Mouse (Mus musculus): ENCODE measurements around the gene Gm21985. TPM values are rescaled to one million over a fixed set of nuclear protein-coding genes. Genes with fewer than 3 reads are reported as not detected.
A peak's percentile ranks its signal among the peaks of the same experiment; 100 is the strongest.

Gene Gm21985
- total RNA-seq, 2 experiments from 2014 or later: 1.8 to 3.2 TPM

DNA sequence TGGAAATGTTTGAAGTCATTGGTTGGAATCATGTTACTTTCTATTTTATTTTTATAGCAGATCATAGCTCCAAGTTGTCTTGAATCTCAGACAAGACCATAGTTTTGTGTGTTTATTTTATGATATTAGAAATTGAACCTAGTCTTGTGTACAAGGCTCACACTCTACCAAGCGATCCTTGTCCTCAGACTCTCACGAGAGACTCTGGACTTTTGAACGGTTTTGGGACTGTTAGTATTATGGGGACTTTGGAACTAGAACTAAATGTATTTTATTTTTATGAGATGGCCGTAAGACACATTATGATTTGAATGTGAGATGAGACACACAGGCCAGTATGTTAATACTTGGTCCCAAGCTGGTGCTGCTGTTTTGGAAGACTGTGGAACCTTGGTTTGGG lies 32.1 kb downstream of the Gm21985 start:
- no peak for DNase-seq (ENCODE audit: low spot score in 2 of 2)
- intact Hi-C loops (cut with DNase I): no loop called here

DNA sequence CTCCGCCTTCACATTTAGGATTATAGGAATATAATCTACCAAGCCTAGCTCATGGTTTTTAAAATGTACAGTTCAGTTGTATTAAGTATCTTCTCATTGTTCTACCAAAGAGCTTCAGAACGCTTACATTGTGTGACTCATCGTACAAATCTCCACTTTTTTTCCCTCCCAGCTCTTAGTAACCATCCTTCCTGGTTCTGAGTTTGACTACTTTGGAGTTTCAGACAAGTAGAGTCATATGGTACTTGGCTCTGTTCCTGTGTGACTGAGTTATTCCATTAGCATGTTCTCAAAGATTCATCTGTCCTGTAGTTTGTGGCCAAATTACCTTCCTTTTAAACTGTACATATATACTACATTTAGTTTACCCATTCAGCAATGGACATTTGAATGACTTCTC lies 42.6 kb downstream of the Gm21985 start:
- peak in 1 of 2 experiments; percentile 44 for DNase-seq (ENCODE audit: low spot score in 2 of 2)
- intact Hi-C loops (cut with DNase I): no loop called here

DNA sequence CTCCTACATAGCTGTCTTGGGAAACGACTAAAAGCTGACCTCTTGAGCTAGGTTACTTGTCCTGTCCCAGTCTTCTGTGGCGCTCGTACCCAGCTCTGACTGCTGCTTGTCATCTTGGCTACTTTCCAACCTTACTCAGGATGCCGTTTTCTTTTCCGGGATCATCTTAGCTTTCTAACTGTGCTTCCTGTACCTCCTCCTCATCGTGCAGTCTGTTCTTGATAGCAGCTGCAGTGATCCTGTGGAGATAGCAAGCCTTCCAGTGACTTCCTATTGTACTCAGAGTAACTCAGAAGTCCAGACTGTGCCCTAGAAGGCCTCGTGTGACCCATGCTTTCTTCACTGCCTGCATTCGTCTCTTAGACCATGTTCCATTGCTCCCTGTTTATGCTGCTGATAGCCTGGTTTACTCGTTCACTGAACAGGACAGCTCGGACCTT lies 43.1 kb downstream of the Gm21985 start:
- intact Hi-C loops (cut with DNase I): no loop called here
- DNase-seq (ENCODE audit: low spot score in 2 of 2): peak in 1 of 2 experiments; percentile 28

DNA sequence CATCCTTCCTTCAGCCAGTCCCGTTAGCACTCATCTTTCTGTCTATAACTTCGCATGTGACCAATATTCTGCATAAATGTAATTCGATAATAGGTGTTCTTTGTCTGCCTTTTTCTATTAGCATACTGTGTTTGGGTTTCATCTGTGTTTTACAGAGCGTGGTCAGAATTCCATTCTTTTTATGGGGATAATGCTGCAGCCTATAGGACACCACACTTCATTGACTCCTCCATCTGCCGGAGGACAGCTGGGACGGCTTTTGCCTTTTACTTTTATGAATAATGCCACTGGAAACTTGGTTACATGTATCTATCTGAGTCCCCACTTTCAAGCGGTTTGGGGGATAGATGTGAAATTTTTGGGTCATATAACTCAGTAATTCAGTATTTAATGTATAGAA lies 49.5 kb downstream of the Gm21985 start:
- intact Hi-C loops (cut with DNase I): no loop called here
- DNase-seq (ENCODE audit: low spot score in 2 of 2): no peak

DNA sequence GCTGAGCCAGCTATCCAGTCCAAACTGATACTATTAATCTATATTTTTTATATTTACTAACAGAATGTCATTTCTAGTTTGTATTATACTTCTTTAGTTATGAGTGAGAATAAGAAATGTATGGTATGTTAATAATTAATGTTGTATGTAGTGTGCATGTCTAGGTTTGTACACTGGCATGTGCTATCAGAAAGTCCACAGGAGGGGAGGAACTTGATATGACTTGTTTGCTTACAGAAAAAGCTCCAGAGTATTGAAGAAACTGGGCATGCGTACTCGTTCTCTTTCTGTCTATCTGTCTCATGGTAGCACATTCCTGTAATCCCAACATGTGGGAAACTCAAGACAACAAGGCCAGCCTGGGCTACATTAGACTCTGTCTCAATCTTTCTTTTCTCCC lies 52.1 kb downstream of the Gm21985 start:
- no peak for DNase-seq (ENCODE audit: low spot score in 2 of 2)
- intact Hi-C loops (cut with DNase I): no loop called here

DNA sequence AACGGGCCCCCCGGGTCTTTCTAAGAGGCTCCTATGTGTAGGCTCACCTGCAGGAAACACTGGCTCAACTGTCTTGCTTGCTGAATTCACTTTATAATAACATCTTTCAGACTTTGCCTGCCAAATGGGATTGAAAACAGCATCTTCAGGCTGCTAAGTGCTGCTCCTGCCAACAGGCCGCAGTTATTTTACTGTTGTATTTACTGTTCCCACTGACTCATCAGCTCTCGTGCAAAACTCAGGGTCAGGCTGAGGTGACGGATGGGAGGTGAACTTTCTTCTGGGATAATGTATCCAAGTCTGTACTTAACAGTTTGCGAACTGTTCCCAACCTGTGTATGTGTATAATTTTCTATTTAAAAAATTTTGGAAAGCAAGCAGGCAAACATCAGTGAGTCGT lies 52.8 kb downstream of the Gm21985 start:
- intact Hi-C loops (cut with DNase I): no loop called here
- DNase-seq (ENCODE audit: low spot score in 2 of 2): no peak

DNA sequence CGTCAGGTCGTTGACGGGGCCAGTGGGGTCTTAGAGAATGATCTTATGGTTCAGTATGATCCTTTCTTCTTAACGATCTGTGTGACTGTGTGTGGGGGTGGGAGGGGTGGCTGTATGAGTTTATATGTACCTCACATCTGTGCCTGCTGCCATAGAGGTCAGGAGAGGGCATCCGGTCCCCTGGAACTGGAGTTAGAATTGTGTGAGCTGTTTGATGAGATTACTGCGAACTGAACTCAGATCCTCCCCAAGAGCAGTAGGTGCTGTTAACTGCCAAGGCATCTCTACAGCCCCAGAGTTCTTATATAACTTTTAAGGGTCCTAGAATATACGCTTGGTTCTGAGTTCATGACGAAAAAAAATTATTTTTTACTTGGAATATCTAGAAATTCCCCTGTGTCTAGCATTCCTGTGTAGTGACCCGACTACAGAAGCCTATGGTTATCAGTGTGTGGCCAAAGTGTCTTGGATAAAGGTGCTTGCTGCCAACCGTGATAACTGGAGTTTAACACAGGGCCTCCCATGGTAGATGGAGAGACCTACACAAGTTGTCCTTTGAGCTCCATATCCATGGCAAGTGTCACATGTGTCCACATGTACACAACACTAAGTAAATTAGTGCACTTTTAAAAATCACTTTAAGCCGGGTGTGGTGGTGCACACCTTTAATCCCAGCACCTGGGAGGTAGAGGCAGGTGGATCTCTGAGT lies 62.1 kb downstream of the Gm21985 start:
- intact Hi-C loops (cut with DNase I): no loop called here
- DNase-seq (ENCODE audit: low spot score in 2 of 2): no peak

DNA sequence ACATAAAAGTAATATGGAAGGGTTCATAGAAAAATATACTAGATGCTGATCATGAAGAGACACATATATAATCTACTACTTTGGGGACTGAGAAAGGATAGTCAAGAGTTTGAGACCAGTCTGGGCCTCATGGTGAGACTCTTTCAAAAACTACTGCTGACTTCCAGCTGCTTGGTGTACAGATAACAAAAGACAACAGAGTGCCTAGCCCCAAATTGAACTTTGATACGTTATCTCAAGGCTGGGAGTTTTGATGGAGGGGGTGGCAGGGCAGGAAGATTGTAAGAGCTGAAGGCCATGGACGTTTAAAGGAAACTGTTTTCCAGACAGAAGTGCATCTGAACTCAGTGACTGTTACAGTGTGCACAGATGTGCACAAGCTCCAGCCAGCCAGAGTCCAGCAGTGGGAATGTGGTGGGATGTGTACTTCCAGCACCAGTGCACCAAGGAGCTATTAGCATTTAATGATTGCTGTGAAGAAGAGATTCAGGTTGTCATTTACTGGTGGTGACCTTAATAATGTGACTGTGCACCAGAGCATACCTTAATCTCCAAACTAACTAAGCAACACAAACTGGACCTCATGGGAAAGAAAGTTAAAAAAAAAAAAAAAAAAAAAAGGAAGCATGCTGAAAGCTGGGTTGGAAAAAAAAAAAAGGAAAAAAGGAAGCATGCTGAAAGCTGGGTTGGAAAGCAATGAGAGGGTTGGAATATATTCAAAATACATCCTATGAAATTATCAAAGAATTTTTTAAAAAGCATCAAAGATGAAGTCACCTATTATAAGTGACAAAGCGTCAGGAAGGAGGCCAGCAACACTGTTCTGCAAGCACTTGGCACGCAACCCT lies 66.2 kb downstream of the Gm21985 start:
- intact Hi-C loops (cut with DNase I): loop anchor here (10.0 kb wide), 1 partner anchor 67 kb away; the partner anchor contains the start of genes Gm21985, Nop10 and Slc12a6
- DNase-seq (ENCODE audit: low spot score in 2 of 2): no peak

DNA sequence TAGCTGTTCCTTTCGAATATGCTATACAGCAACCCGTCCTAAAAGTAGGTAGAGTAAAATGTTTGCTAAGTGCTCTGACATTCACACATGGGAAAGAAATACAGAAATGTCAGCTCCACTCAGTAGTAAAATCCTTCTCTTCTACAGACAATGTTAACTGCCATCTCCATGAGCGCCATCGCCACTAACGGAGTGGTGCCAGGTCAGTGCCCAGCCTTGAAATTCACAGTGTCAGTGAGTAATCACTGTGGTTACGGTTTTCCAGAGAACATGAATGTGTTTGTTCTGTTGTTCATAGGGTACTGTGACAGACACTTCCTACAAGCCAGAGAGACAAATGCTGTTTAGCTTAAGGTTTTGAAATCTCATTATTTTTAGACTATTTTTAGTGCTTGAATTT lies 71.1 kb downstream of the Gm21985 start:
- no peak for DNase-seq (ENCODE audit: low spot score in 2 of 2)
- intact Hi-C loops (cut with DNase I): loop anchor here (10.0 kb wide), 1 partner anchor 72 kb away; the partner anchor contains the start of genes Gm21985, Nop10 and Slc12a6

DNA sequence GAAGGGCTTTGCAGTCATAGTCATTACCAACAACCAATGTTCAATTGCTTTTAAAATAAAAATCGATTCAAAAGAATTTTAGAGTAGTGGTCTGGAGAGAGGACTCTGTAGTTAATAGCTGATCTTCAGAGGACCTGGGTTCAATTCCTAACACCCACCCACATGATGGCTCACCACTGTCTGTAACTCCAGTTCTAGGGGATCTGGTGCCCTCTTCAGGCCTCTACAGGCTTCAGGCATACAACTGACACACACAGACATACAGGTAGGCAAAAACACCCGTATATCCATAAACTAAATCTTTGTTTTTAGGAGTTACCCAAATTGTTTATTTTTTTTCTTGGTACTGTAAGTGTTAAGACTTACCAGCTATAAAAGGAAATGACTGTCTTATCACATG lies 73.6 kb downstream of the Gm21985 start:
- no peak for DNase-seq (ENCODE audit: low spot score in 2 of 2)
- intact Hi-C loops (cut with DNase I): loop anchor here (10.0 kb wide), 1 partner anchor 75 kb away; the partner anchor contains the start of genes Gm21985, Nop10 and Slc12a6

DNA sequence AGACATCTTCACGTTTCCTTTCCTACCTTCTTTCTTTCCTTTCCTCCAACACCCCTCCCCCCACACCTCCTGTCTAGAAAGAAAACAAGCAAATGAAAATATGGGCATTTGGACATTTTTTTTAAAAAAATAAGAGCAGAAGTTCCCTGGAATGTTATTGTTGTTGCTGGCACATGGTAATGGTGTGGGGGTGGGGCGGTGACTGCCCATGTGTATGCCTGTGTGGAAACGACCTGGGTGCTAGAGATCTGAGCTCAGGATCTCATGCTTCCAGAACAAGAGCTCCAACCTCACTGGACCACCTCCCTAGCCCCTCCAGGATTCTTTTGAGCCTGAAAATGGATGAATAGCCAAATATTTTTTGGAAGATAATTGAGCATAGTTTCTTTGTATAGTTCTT lies 75.0 kb downstream of the Gm21985 start:
- intact Hi-C loops (cut with DNase I): no loop called here

DNA sequence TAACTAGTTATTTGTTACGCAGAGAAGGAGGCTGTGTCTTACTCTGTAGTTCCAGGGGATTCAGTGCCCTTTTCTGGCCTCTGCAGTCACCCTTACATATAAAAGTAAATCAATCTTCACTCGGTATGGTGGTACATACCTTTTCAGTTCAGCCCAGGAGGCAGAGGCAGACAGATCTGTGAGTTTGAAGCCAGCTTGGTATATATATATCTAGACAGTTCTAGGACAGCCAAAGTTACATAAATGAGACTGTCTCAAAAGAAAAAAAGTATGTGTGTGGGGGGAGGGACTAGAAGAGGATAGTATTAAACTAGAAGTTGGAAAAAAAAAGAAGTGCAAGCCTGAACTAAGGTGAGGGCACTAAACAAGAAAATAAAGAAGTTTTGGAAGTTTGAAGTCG lies 82.1 kb downstream of the Gm21985 start:
- no peak for DNase-seq (ENCODE audit: low spot score in 2 of 2)

More for the DNA sequence above, 75.0 kb downstream of the Gm21985 start:
- DNase-seq (ENCODE audit: low spot score in 2 of 2): no peak

DNA sequence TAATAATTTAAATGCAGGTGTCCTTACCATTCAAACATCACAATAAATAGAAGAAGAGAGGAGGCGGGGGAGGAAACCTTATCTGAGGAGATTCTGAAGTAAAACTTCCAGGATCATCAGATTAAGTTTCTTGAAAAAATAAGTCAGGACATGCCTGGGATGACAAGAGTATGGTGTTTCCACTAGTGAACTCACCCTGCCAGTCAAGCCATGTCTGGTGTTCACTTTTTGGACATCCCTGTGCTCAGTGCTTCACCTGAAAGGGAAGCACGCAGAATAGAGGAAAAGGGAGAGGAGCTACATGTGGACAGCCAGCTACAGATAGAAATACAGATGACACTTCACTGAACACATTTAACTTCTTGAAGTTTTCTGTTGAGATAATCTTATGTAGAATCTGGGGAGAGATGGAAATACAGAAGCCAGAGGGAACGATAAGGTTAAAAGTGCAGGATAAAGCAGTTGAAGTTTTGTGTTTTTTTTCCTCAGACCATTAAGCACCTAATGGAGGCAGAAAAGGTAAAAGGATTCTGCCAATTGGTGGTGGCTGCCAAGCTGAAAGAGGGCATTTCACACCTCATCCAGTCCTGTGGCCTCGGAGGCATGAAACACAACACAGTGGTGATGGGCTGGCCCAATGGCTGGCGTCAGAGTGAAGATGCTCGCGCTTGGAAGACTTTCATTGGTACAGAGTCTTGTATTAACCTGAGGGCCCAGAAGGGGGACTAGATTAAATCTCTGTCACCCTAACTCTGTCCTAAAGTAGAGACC lies 87.8 kb downstream of the Gm21985 start:
- intact Hi-C loops (cut with DNase I): no loop called here
- DNase-seq (ENCODE audit: low spot score in 2 of 2): no peak

More for the DNA sequence above, 82.1 kb downstream of the Gm21985 start:
- intact Hi-C loops (cut with DNase I): no loop called here

DNA sequence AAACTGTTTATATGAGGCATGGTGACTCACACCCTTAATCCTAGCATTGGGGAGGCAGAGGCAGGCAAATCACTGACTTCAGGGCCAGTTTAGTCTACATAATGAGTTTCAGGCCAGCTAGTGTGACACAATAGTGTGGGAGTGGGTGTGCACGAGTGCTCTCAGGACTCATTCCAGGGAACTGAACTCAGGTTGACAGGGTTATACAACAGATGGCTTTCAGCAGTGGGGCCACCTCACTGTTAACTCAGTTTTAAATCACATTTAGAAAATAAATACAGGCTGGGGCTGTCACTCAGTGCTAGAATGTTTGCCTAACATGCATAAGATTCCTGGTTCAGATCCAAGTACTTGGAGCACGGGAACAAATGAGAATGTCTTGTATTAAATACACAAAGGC lies 93.5 kb downstream of the Gm21985 start:
- intact Hi-C loops (cut with DNase I): no loop called here
- no peak for DNase-seq (ENCODE audit: low spot score in 2 of 2)

DNA sequence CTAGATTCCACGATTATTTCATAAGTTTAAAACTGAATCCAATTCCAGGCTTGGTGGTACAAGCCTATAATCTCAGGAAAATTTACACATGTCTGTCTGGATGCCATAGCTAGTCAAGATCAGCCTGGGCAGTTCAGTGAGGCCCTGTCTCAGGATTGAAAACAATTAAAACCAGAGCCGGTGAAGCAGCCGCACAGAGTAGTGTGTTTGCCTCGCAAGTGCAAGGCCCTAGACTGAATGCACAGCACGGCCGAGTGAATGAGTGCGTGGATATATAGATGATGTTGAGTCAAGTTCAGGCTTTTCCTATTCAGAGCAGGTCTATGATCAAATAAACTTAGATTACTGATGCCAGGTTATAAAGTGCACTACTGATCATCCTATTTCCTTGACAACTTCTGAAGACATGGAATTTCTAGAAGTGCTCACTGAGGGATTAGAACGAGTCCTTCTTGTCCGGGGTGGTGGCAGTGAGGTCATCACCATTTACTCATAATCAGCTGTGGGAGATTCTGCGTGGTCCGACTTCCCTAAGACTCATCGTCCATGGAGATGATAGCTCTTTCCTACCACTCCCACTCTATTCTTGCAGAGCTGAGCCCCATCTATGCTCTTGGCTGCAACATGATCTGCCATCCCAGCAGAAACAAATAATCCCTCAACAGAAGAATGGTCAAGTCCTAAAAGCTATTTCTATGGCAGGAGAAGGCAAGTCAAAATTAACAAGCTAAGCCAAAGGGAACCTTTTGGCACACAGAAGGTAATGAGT lies 94.1 kb downstream of the Gm21985 start:
- no peak for DNase-seq (ENCODE audit: low spot score in 2 of 2)
- intact Hi-C loops (cut with DNase I): no loop called here

DNA sequence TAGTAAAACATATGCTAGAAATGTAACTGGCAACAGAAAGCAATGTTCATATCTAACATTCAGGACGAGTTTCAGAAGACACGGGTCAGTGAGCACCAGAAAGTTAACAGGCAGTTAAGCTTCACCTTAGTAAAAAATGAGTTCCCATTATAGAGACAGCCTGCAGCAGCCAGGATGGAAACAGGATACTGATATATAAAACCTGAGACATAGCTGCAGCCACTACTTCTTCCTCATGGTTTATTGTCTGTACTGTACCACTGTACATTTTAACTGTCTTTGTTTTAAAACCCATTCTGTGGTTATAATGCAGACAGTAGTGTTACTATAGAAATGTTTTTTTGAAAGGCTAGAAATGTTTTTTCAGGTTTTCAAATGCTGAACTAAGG lies 94.7 kb downstream of the Gm21985 start:
- intact Hi-C loops (cut with DNase I): no loop called here
- no peak for DNase-seq (ENCODE audit: low spot score in 2 of 2)

DNA sequence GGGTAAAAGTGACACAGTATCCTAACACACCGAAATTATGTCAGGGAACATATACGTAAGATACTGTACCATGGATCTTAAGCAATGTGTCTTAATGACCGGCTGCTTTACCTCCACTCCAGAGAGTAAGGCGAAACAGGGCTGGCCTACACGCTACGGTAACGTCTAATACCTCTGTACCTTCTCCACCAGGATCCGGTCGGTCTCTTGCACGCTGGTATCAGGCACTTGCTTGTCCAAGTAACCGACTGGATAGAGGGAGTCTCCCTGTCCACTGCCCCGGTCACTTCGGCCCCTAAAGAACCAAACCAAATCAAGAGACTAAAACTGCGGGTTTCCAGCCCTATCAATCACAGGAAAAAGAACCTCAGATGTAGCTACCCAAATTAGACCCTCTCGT lies 101.1 kb downstream of the Gm21985 start:
- intact Hi-C loops (cut with DNase I): loop anchor here (5.0 kb wide), 1 partner anchor 100 kb away; the partner anchor contains the start of genes Gm21985 and Slc12a6
- DNase-seq (ENCODE audit: low spot score in 2 of 2): no peak

DNA sequence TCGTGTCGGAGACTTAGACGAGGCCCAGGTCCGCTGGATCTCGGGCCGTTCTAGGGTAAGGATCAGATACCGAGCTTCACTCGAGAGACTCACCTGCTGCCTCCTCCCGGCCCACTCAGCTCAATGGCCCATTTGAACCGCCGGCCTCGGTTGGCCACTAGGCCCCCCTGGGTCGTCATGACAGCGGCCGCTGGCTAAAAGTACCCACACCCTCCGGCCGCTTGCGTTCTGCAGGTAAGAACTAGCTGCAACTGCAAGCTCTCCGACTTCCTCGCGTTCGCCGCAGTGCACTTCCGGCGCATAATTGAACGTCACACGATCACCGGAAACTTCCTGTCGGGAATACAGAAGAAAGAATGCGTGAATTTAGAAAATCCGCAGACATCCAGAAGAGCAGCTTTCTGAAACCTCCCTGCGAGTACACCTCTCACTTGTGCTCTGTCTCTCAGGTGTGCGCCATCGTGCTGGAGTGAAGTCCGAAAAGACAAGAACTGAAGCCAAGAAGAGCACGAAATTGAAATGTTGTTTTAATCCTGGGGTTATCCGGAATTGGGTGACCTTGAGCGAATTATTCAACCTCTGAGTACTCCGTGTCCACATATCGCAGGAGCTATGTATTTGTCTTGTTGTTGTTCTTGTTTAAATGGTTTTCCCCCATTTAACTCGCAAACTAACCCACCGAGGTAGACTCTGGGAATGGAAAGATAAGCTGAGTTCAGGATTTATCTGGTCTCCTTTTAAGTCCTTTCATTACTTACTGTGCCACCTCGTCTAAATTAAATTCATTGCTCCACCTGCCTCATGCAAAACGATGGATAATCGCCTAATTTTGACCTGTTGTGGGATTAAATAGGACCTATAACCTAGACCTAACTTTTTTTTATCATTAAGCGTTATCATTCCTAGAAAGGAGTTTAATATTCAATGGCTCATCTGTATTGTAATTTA lies 101.9 kb downstream of the Gm21985 start, which contains the start of gene Emc4:
TSS of gene Emc4 (minus strand) at position 302 of the 948 bp plus-strand sequence.
- intact Hi-C loops (cut with DNase I): loop anchor here (5.0 kb wide), 1 partner anchor 101 kb away; the partner anchor contains the start of genes Gm21985 and Slc12a6
- peak; percentile 93 to 94 for DNase-seq (ENCODE audit: low spot score in 2 of 2)

All from left cerebral cortex, postnatal 14 days (tissue).